Mouse (Mus musculus): ENCODE results near the gene Helt. TPM values are rescaled to one million over a fixed set of nuclear protein-coding genes. Genes with fewer than 3 reads are reported as not detected.

The Helt gene
- total RNA-seq, 2 experiments from 2014 or later: 1.5 to 3.4 TPM

Other genes with a start within 250 kb of the Helt start
- 10 to 100 TPM; 11.3 to 13.4 TPM for gene Cfap97, start 142.9 kb downstream of the Helt start, total RNA-seq (2021)
- gene Snx25, start 142.5 kb downstream of the Helt start, total RNA-seq (2021): 1 to 10 TPM; 8.1 to 8.3 TPM
- 1,000 to 10,000 TPM; 4,817 to 5,383 TPM for gene Slc25a4, start 83.4 kb downstream of the Helt start, total RNA-seq (2021)
- 100 to 1,000 TPM; 940 to 953 TPM for gene Acsl1, start 176.4 kb upstream of the Helt start, total RNA-seq (2021)